11 mouse cellular contexts compared by ENCODE assay signal in genomic region chr10:77133951-77134806, GRCm38 (mm10). TPM values are rescaled to one million over a fixed set of nuclear protein-coding genes. Genes with fewer than 3 reads are reported as not detected.
DNase-seq lines count a peak whose midpoint lies in the region; ATAC-seq and TF ChIP-seq lines count a peak whose summit lies in the region.
"Had no signal": no experiment of that assay in that cellular context is flagged by ENCODE, and none has a peak within 500 bp of the region (broad histone marks: within the 10 kb centered on the region; RNA-seq: fewer than 3 reads in every experiment).

No protein-coding gene starts in this region.

- no peak overlapping the region for H3K4me2 ChIP-seq in kidney, embryonic 14.5 days (replicated peaks; ENCODE audit: low read depth, low read length)
- H3K4me2 ChIP-seq in liver, embryonic 12.5 days: peak overlapping the region; percentile 63

- TF ChIP-seq POLR2A in ES-Bruce4 (IDR thresholded peaks at IDR 0.05; ENCODE audit: insufficient read depth, low read length) (no peak), MEL (IDR thresholded peaks at IDR 0.05; ENCODE audit: control insufficient read depth in 1 of 2, insufficient read depth in 1 of 2, low read depth in 1 of 2, low read length in 2 of 2, poor library complexity in 1 of 2) (no peak)

- peaks cover 40% of the 10 kb centered on the region for H3K4me1 ChIP-seq in kidney, embryonic 14.5 days (ENCODE audit: control insufficient read depth, insufficient read depth, low read length)
- peaks cover 37% of the 10 kb centered on the region for H3K4me1 ChIP-seq in ES-Bruce4 (ENCODE audit: control insufficient read depth, insufficient read depth, low read length)
- H3K4me1 ChIP-seq in MEL (ENCODE audit: control insufficient read depth in 1 of 2, insufficient read depth in 2 of 2, low read length in 2 of 2): peaks cover 0 to 9% of the 10 kb centered on the region in 2 experiments
- peaks cover 74% of the 10 kb centered on the region for H3K4me1 ChIP-seq in liver, embryonic 12.5 days

- DNase-seq in kidney, adult 18-20 months: no peak
- DNase-seq in MEL (ENCODE audit: low read depth, low spot score): peak; percentile 63
- DNase-seq in urinary bladder, postnatal 25 days (ENCODE audit: low spot score): no peak
- no peak for DNase-seq in retina, postnatal 1 day
- DNase-seq: cerebellum, postnatal 25 days; left cerebral cortex, postnatal 4 days had no signal

- TF ChIP-seq EP300 in ES-Bruce4 (IDR thresholded peaks at IDR 0.05; ENCODE audit: insufficient read depth, low read depth, low read length) (0 out of 2 replicates have a peak, but pooled peaks have one; percentile 37), MEL (IDR thresholded peaks at IDR 0.05; ENCODE audit: low read depth in 1 of 2, low read length in 2 of 2) (peak; percentile 83 to 88)

- no peak; the same call in 1 of the 2 replicates for ATAC-seq in kidney, embryonic 14.5 days (ENCODE audit: low FRiP score, low TSS enrichment)
- peak; percentile 86 for ATAC-seq in liver, embryonic 12.5 days

- H3K79me2 ChIP-seq in MEL (ENCODE audit: control insufficient read depth, insufficient read depth, low read length, poor library complexity): no peaks in the 10 kb centered on the region

- H3K27ac ChIP-seq in kidney, embryonic 14.5 days (ENCODE audit: low read depth, low read length): peak overlapping the region; percentile 59; the same call in 1 of the 2 replicates
- H3K27ac ChIP-seq in ES-Bruce4 (ENCODE audit: insufficient read depth, low read length) (peak overlapping the region; percentile 84), MEL (ENCODE audit: control insufficient read depth, low read depth, low read length) (peak overlapping the region; percentile 35; the same call in 1 of the 2 replicates)
- peak overlapping the region; percentile 94 for H3K27ac ChIP-seq in liver, embryonic 12.5 days
- H3K27ac ChIP-seq: macrophage had no signal

- H3K9me3 ChIP-seq in kidney, embryonic 14.5 days (ENCODE audit: control insufficient read depth, low read length): no peaks in the 10 kb centered on the region
- no peaks in the 10 kb centered on the region for H3K9me3 ChIP-seq in ES-Bruce4 (replicated peaks; ENCODE audit: control insufficient read depth, insufficient read depth, low read length, poor library complexity, severe bottlenecking)
- no peaks in the 10 kb centered on the region for H3K9me3 ChIP-seq in MEL (replicated peaks; ENCODE audit: insufficient read depth, low read length)
- H3K9me3 ChIP-seq in liver, embryonic 12.5 days (replicated peaks): no peaks in the 10 kb centered on the region

- TF ChIP-seq RAD21 in MEL (IDR thresholded peaks at IDR 0.05; ENCODE audit: low read depth, low read length): no peak

- 45% methylated on average over 13 of the region's 13 CpGs for WGBS in kidney, embryonic 14.5 days
- WGBS in liver, embryonic 12.5 days (ENCODE audit: insufficient replicate concordance): 28% methylated on average over 13 of the region's 13 CpGs

- H3K4me3 ChIP-seq in kidney, embryonic 14.5 days (ENCODE audit: low read length): no peak overlapping the region
- H3K4me3 ChIP-seq in ES-Bruce4 (ENCODE audit: low read depth, low read length): no peak overlapping the region
- H3K4me3 ChIP-seq in MEL (ENCODE audit: control insufficient read depth in 1 of 2, insufficient read depth in 1 of 2, low read depth in 2 of 2, low read length in 2 of 2): peak overlapping the region; percentile 0 to 23; a peak in 1 of 4 replicates
- H3K4me3 ChIP-seq in liver, embryonic 12.5 days: peak overlapping the region; percentile 20; the same call in 1 of the 2 replicates

- H3K27me3 ChIP-seq in kidney, embryonic 14.5 days (ENCODE audit: control insufficient read depth, insufficient read depth, low read length): no peaks in the 10 kb centered on the region
- H3K27me3 ChIP-seq in ES-Bruce4 (ENCODE audit: control insufficient read depth, insufficient read depth, low read length, poor library complexity, severe bottlenecking) (no peaks in the 10 kb centered on the region), MEL (ENCODE audit: control insufficient read depth in 1 of 2, insufficient read depth in 2 of 2, low read length in 2 of 2) (no peaks in the 10 kb centered on the region)
- no peaks in the 10 kb centered on the region for H3K27me3 ChIP-seq in liver, embryonic 12.5 days (replicated peaks)

- TF ChIP-seq CTCF in ES-Bruce4 (IDR thresholded peaks at IDR 0.05; ENCODE audit: low read depth, low read length) (no peak), MEL (IDR thresholded peaks at IDR 0.05 in 2 of 3, conservative IDR thresholded peaks at IDR 0.05 in 1 of 3; ENCODE audit: control insufficient read depth in 1 of 3, insufficient read depth in 1 of 3, low read depth in 2 of 3, low read length in 3 of 3, poor library complexity in 1 of 3, severe bottlenecking in 1 of 3) (no peak; a peak in 1 of 6 replicates)

- no peak overlapping the region for H3K9ac ChIP-seq in kidney, embryonic 14.5 days (ENCODE audit: low read depth, low read length)
- H3K9ac ChIP-seq in ES-Bruce4 (ENCODE audit: low read depth, poor library complexity, severe bottlenecking) (0 out of 2 replicates have a peak overlapping the region, but pooled peaks have one; percentile 2), MEL (ENCODE audit: control insufficient read depth, low read depth, low read length, poor library complexity, severe bottlenecking) (0 out of 2 replicates have a peak overlapping the region, but pooled peaks have one; percentile 9)
- peak overlapping the region; percentile 58 for H3K9ac ChIP-seq in liver, embryonic 12.5 days

- H3K36me3 ChIP-seq in kidney, embryonic 14.5 days (ENCODE audit: control insufficient read depth, insufficient read depth, low read length): peaks cover 5% of the 10 kb centered on the region; the same call in 1 of the 2 replicates
- H3K36me3 ChIP-seq in ES-Bruce4 (ENCODE audit: control insufficient read depth, insufficient read depth, low read length, poor library complexity, severe bottlenecking) (no peaks in the 10 kb centered on the region), MEL (ENCODE audit: control insufficient read depth in 1 of 2, insufficient read depth in 2 of 2, low read length in 2 of 2) (peaks cover 0 to 6% of the 10 kb centered on the region in 2 experiments; a peak in 2 of 4 replicates)
- no peaks in the 10 kb centered on the region for H3K36me3 ChIP-seq in liver, embryonic 12.5 days

TF ChIP-seq in MEL, 35 proteins besides CTCF, POLR2A, EP300 and RAD21:
- peak; percentile 25; the same call in 1 of the 2 replicates for TF ChIP-seq ZC3H11A (IDR thresholded peaks at IDR 0.05; ENCODE audit: low read depth, low read length)
- TF ChIP-seq ETS1 (IDR thresholded peaks at IDR 0.05; ENCODE audit: low read depth, low read length): peak; percentile 98
- peak; percentile 65 for TF ChIP-seq RCOR1 (IDR thresholded peaks at IDR 0.05; ENCODE audit: low read depth, low read length)
- peak; percentile 90 for TF ChIP-seq MAZ (IDR thresholded peaks at IDR 0.05; ENCODE audit: low read depth, low read length)
- TF ChIP-seq GATA1 (IDR thresholded peaks at IDR 0.05; ENCODE audit: low read depth, low read length): peak; percentile 90
- no peak for TF ChIP-seq USF2 (IDR thresholded peaks at IDR 0.05; ENCODE audit: borderline replicate concordance in 1 of 2, insufficient read depth in 1 of 2, low read depth in 1 of 2, low read length in 2 of 2)
- TF ChIP-seq POLR2AphosphoS5 (IDR thresholded peaks at IDR 0.05; ENCODE audit: borderline replicate concordance, low read depth, low read length): no peak
- TF ChIP-seq SIN3A (IDR thresholded peaks at IDR 0.05; ENCODE audit: low read length): peak; percentile 97
- TF ChIP-seq TAL1 (IDR thresholded peaks at IDR 0.05; ENCODE audit: low read length): peak; percentile 63
- TF ChIP-seq E2F4 (IDR thresholded peaks at IDR 0.05; ENCODE audit: borderline replicate concordance, low read depth, low read length): no peak
- peak; percentile 95 for TF ChIP-seq TCF12 (IDR thresholded peaks at IDR 0.05; ENCODE audit: low read depth, low read length)

RNA-seq across cellular contexts. Expression of gene Col18a1, which starts 32.2 kb away (rescaled TPM):
- polyA plus RNA-seq in kidney, embryonic 14.5 days (2014; fragmentation: Nextera tagmentation; extraction: Ambion mirVana): 78.6 and 140 TPM in 2 replicates
- polyA plus RNA-seq in ES-Bruce4 (2011; ENCODE audit: insufficient read depth, insufficient read length, low read depth, missing spikeins) (273 and 285 TPM in 2 replicates), MEL (2012; ENCODE audit: insufficient read depth in 1 of 2, insufficient read length in 2 of 2, low read depth in 1 of 2, low replicate concordance in 2 of 2, missing spikeins in 1 of 2) (1 to 10 TPM in 1 of 2 experiments, not detected in 1; 1.3 TPM)
- 0.33 and 0.46 TPM in 2 replicates for total RNA-seq in MEL (2012; rRNA removed)
- 38.3 and 42.4 TPM in 2 replicates for polyA plus RNA-seq in liver, embryonic 12.5 days (2016; fragmentation: Nextera tagmentation; extraction: Ambion mirVana)
- total RNA-seq: neutrophil, adult 5-6 weeks had no signal

Comparison
In these comparisons a context has a peak if more than half of its experiments do, and no peak if none do; other contexts are left out.
1. H3K27ac ChIP-seq: peak in every context shown above with its lines; median percentile 94 in liver, embryonic 12.5 days; 84 in ES-Bruce4; 59 in kidney, embryonic 14.5 days; 35 in MEL.
2. H3K4me3 ChIP-seq: peak in MEL (2 of 2) and liver, embryonic 12.5 days (single experiment); none in kidney, embryonic 14.5 days (single experiment) and ES-Bruce4 (single experiment).
3. RNA of gene Col18a1, which starts 32.2 kb away (polyA plus RNA-seq): 273 to 285 TPM in ES-Bruce4, 78.6 to 140 TPM in kidney, embryonic 14.5 days and 38.3 to 42.4 TPM in liver, embryonic 12.5 days; 1.3 TPM in MEL; every median in the first group is over 10 times any median in the second.